Mouse (Mus musculus) kidney, postnatal 0 days (tissue): ENCODE measurements at regions not wholly inside any gene's neighbourhood (a gene's known extent, or its start where the extent isn't known, plus 50 kb on each side); places are given as distances from the start of the nearest gene placed in this dataset.

Experiments used
- ATAC-seq: fragments of 200-750 bp; cut with Nextera tagmentation; replicated peaks from 2 replicates; pipeline ENCODE4 v1.8.0; 2017; ENCODE audit warnings: low read depth, moderate number of reproducible peaks, moderate TSS enrichment, moderate library complexity; ENCODE audit not compliant: low FRiP score
- DNase-seq: peaks from one replicate; pipeline ENCODE4 v3.0.0-alpha.2; 2016; ENCODE audit warnings: low spot score
- H3K27ac ChIP-seq: fragments of 300-500 bp; sonication (generic); 2 replicates; pipeline ENCODE4 v1.5.1; 2014; ENCODE audit warnings: mild to moderate bottlenecking
- H3K27me3 ChIP-seq: fragments of 300-500 bp; sonication (generic); 2 replicates; pipeline ENCODE4 v1.6.1; 2014; ENCODE audit warnings: low read length, mixed read lengths; ENCODE audit not compliant: insufficient read depth
- H3K36me3 ChIP-seq: fragments of 300-500 bp; sonication (generic); 2 replicates; pipeline ENCODE4 v1.6.1; 2014; ENCODE audit warnings: low read length, mixed read lengths; ENCODE audit not compliant: insufficient read depth
- H3K4me1 ChIP-seq: fragments of 300-500 bp; sonication (generic); replicated peaks from 2 replicates; pipeline ENCODE4 v1.6.1; 2014; ENCODE audit warnings: antibody characterized with exemption, low read length, mixed read lengths; ENCODE audit not compliant: insufficient read depth
- H3K4me2 ChIP-seq: fragments of 300-500 bp; sonication (generic); 2 replicates; pipeline ENCODE4 v1.6.1; 2014; ENCODE audit warnings: mild to moderate bottlenecking, low read length, moderate library complexity, mixed read lengths
- H3K4me3 ChIP-seq: fragments of 300-500 bp; sonication (generic); replicated peaks from 2 replicates; pipeline ENCODE4 v1.5.1; 2014; ENCODE audit warnings: low read depth, low read length
- H3K9ac ChIP-seq: fragments of 300-500 bp; sonication (generic); 2 replicates; pipeline ENCODE4 v1.6.1; 2014; ENCODE audit warnings: low read depth, low read length
- H3K9me3 ChIP-seq: fragments of 300-500 bp; sonication (generic); replicated peaks from 2 replicates; pipeline ENCODE4 v1.6.1; 2016; ENCODE audit warnings: low read length, inconsistent platforms, mixed read lengths
- CTCF ChIP-seq: IDR thresholded peaks from 2 replicates; pipeline ENCODE4 v1.5.1; 2016; ENCODE audit warnings: antibody characterized with exemption, low read depth, mild to moderate bottlenecking, moderate library complexity
- WGBS: fragments of 180-500 bp; shearing (Covaris S2); extraction: QIAGEN DNeasy Blood & Tissue Kit; methylation state at CpG from one replicate; pipeline ENCODE4 v1.1.7; 2014; 5-methylcytosine and 5-hydroxymethylcytosine counted together

DNA sequence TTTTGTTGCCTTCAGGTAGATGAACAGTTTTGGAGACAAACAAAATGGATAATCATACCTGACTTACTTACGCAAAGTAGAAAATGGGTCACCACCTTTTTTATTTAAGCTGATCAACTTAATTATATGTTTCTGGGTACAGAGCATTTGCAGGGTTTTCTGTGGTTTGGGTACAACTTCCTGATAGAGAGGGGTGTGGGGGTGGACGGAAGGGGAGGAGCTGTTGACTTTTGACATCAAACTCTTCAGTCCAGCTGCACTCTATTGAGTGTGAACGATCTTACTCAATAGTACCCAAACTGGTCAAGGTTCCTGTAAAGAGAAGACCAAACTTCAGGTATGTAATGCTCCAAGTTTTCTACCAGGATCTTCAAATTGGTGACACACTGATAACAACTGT lies 316.0 kb upstream of the Satb1 start:
- DNase-seq: no peak
- H3K27me3 ChIP-seq: no peaks in the 10 kb centered on the region
- H3K27ac ChIP-seq: no peak overlapping the region
- H3K9ac ChIP-seq: no peak overlapping the region
- H3K4me3 ChIP-seq: no peak overlapping the region
- 85% methylated on average over 3 of the region's 3 CpGs for WGBS
- H3K9me3 ChIP-seq: no peaks in the 10 kb centered on the region
- TF ChIP-seq CTCF: no peak
- no peak for ATAC-seq
- H3K4me2 ChIP-seq: no peak overlapping the region
- no peaks in the 10 kb centered on the region for H3K36me3 ChIP-seq
- H3K4me1 ChIP-seq: no peaks in the 10 kb centered on the region

DNA sequence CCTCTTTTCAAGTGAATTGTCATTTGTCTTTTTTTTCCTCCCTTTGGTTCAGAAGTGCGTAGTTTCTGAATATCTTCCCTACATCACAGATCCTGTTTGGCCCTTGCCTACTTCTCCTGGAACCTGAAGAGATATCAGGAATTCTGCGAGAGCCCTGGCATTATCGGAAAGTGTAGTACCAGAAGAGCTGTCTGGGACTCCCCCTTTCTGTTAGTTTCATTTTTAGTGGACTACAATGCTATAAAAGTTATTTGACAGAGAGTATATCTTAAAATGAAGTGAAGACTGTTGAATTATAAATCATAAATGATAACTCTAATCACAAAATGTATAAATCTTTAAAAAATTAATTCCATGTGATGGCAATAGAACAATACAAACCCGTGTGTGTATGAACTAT lies 270.8 kb upstream of the Satb1 start:
- Histone ChIP-seq H3K36me3 (no peaks in the 10 kb centered on the region), H3K4me2 (no peak overlapping the region), H3K4me3 (no peak overlapping the region), H3K27ac (no peak overlapping the region), H3K27me3 (no peaks in the 10 kb centered on the region), H3K9me3 (no peaks in the 10 kb centered on the region), H3K4me1 (no peaks in the 10 kb centered on the region), H3K9ac (no peak overlapping the region)
- DNase-seq (no peak), ATAC-seq (no peak)
- WGBS: 91% methylated on average over 4 of the region's 4 CpGs
- no peak for TF ChIP-seq CTCF

DNA sequence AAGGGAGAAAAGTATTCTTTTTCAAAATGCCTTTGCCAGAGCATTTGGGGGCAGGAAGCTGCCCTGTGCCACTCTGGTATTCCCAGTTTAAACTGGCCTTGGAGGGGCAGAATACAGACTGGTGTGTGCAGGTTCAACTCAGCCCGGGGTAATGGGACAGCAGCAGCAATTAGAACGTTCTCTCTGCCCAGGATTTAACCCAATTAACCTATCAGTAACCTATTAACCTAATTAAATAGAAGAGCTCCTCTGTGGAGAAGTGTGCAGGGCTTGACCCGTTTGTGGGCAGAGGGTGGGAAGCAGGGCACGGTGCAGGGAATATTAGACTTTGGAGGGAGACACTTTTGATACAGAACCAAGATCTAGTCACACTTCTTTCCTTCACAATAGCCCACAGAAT lies 252.7 kb upstream of the Satb1 start:
- 33% methylated on average over 4 of the region's 4 CpGs for WGBS
- Histone ChIP-seq H3K4me3 (no peak overlapping the region), H3K4me1 (no peaks in the 10 kb centered on the region), H3K4me2 (no peak overlapping the region), H3K27me3 (no peaks in the 10 kb centered on the region), H3K36me3 (no peaks in the 10 kb centered on the region), H3K27ac (no peak overlapping the region), H3K9me3 (no peaks in the 10 kb centered on the region), H3K9ac (no peak overlapping the region)
- TF ChIP-seq CTCF: no peak
- no peak for DNase-seq
- ATAC-seq: no peak

DNA sequence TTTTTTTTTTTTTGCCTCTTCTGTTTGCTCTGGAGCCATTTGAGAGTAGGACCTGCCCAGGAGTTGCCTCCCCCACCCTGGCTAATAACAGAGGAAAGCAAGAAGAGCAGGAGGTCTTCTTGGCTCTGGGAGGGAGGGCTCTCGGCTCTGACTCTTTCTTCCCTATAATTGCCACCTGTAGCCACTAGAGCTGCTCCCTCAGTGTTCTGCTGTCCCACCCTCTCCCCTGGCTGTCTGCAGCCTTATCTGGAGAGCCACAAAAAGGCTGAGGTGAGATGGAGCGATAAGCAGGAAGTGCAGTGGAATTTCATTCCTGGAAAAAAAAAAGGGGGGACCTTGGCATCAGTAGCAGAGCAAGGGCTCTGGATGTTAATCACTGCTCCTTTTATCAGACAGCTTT lies 251.4 kb upstream of the Satb1 start:
- H3K4me2 ChIP-seq: no peak overlapping the region
- H3K9ac ChIP-seq: no peak overlapping the region
- no peak for ATAC-seq
- no peak overlapping the region for H3K4me3 ChIP-seq
- no peaks in the 10 kb centered on the region for H3K36me3 ChIP-seq
- WGBS: 16% methylated on average over 2 of the region's 2 CpGs
- no peak overlapping the region for H3K27ac ChIP-seq
- TF ChIP-seq CTCF: no peak
- DNase-seq: peak; percentile 14
- no peaks in the 10 kb centered on the region for H3K27me3 ChIP-seq
- H3K4me1 ChIP-seq: no peaks in the 10 kb centered on the region
- H3K9me3 ChIP-seq: no peaks in the 10 kb centered on the region

DNA sequence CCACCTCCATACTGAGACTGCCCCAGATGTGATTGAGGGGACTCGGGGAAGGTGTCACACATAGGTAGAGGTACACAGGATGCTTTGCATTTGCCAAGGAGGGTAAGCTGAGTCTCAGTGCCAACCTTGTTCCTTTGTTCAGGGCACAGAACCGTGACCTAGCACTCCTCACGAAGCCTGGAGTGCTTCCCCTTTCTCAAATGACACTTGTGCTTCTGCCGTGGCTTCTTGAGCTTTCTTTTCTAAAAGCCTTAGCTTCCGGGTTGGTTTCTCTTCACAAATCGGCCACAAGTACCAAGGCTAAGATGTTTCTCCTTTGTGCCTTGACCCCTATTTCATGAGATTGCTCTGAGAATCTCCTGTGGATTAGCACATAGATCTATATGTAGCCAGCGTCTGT lies 246.2 kb upstream of the Satb1 start:
- Histone ChIP-seq H3K9me3 (no peaks in the 10 kb centered on the region), H3K27me3 (no peaks in the 10 kb centered on the region), H3K27ac (no peak overlapping the region), H3K4me3 (no peak overlapping the region), H3K4me1 (no peaks in the 10 kb centered on the region), H3K9ac (no peak overlapping the region), H3K36me3 (no peaks in the 10 kb centered on the region), H3K4me2 (no peak overlapping the region)
- 66% methylated on average over 7 of the region's 7 CpGs for WGBS
- no peak for TF ChIP-seq CTCF
- no peak for ATAC-seq
- DNase-seq: no peak

DNA sequence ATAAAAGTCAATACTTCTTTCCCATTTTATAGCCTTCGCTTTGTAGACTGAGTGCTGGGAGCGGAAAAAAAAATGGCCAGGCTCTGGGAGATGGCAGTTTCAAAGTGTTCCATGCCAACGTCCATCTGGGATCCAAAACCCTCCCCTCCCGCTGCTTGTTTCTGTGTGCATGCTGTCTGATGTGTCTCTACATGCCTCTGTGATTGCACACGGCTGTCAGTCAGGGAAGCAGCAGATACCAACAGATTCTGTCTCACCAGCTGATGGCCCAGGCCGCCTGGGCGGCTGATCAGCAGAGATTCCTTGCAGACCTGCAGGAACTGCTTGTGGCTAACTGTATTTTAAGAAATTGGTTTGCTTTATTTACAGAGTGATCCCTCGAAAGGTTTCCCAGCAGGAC lies 245.4 kb upstream of the Satb1 start:
- WGBS: 77% methylated on average over 8 of the region's 8 CpGs
- Histone ChIP-seq H3K9me3 (no peaks in the 10 kb centered on the region), H3K9ac (no peak overlapping the region), H3K4me3 (no peak overlapping the region), H3K4me2 (no peak overlapping the region), H3K4me1 (no peaks in the 10 kb centered on the region), H3K36me3 (no peaks in the 10 kb centered on the region), H3K27ac (no peak overlapping the region), H3K27me3 (no peaks in the 10 kb centered on the region)
- no peak for ATAC-seq
- no peak for DNase-seq
- TF ChIP-seq CTCF: no peak

DNA sequence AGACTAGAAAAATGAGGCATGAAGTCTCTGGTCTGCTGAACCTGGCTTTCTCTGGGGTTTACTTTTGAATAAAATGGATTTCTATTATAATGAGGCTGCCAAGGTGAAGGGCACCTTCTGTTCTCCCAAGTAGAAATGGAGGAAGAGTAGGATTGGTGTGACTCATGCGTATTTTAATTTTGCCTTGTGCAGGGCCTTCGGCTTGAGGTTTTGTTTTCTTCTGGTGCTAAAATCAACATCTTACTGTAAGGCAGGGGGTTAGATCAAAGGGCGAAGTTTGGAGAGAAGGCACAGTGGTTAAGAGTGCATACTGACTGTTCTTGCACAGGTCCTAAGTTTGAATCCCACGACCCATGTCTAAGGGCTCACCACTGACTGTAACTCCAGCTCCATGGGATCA lies 244.9 kb upstream of the Satb1 start:
- Histone ChIP-seq H3K4me1 (no peaks in the 10 kb centered on the region), H3K27ac (no peak overlapping the region), H3K9me3 (no peaks in the 10 kb centered on the region), H3K36me3 (no peaks in the 10 kb centered on the region), H3K9ac (no peak overlapping the region), H3K4me3 (no peak overlapping the region), H3K4me2 (no peak overlapping the region), H3K27me3 (no peaks in the 10 kb centered on the region)
- ATAC-seq: no peak
- DNase-seq: no peak
- no peak for TF ChIP-seq CTCF
- 90% methylated on average over 4 of the region's 4 CpGs for WGBS
